Mouse (Mus musculus) MEL (cell line): ENCODE data around the gene Stom. TPM values are rescaled to one million over a fixed set of nuclear protein-coding genes. Genes with fewer than 3 reads are reported as not detected.

ENCODE experiments used
- DNase-seq: peaks from one replicate; pipeline ENCODE4 v3.0.0; 2011; ENCODE audit warnings: low read depth, low spot score
- H3K27ac ChIP-seq: 2 replicates; pipeline ENCODE4 v1.5.1; 2012; ENCODE audit warnings: low read depth, mild to moderate bottlenecking, control low read depth, low read length, moderate library complexity; ENCODE audit not compliant: control insufficient read depth
- H3K27me3 ChIP-seq, 2 experiments: fragments of 150-350 bp in 1 of 2; sonication (generic) in 1 of 2; 2 replicates each; pipeline ENCODE4 v1.6.1; 2012; ENCODE audit warnings: low read length in 2 of 2, mild to moderate bottlenecking in 2 of 2, improper control_type of control experiment in 1 of 2, moderate library complexity in 1 of 2; ENCODE audit not compliant: insufficient read depth in 2 of 2, control insufficient read depth in 1 of 2
- H3K36me3 ChIP-seq, 2 experiments: 2 replicates each; pipeline ENCODE4 v1.6.1; 2012 to 2014; ENCODE audit warnings: low read length in 2 of 2, improper control_type of control experiment in 1 of 2, inconsistent platforms in 1 of 2, mild to moderate bottlenecking in 1 of 2; ENCODE audit not compliant: insufficient read depth in 2 of 2, control insufficient read depth in 1 of 2
- H3K4me1 ChIP-seq, 2 experiments: fragments of 150-350 bp in 1 of 2; sonication (generic) in 1 of 2; 2 replicates each; pipeline ENCODE4 v1.6.1; 2012; ENCODE audit warnings: low read length in 2 of 2, improper control_type of control experiment in 1 of 2, mild to moderate bottlenecking in 1 of 2; ENCODE audit not compliant: insufficient read depth in 2 of 2, control insufficient read depth in 1 of 2
- H3K4me3 ChIP-seq, 2 experiments: fragments of 150-350 bp in 1 of 2; sonication (generic) in 1 of 2; 2 replicates each; pipeline ENCODE4 v1.5.1; 2012; ENCODE audit warnings: low read depth in 2 of 2, low read length in 2 of 2, mild to moderate bottlenecking in 2 of 2, moderate library complexity in 2 of 2, control low read depth in 1 of 2, improper control_type of control experiment in 1 of 2; ENCODE audit not compliant: control insufficient read depth in 1 of 2, insufficient read depth in 1 of 2
- H3K79me2 ChIP-seq: 2 replicates; pipeline ENCODE4 v1.6.1; 2012; ENCODE audit warnings: mild to moderate bottlenecking, low read length, moderate library complexity; ENCODE audit not compliant: control insufficient read depth, poor library complexity, insufficient read depth
- H3K9ac ChIP-seq: 2 replicates; pipeline ENCODE4 v1.6.1; 2012; ENCODE audit warnings: low read depth, mild to moderate bottlenecking, control low read depth, low read length, moderate library complexity; ENCODE audit not compliant: control insufficient read depth, poor library complexity, severe bottlenecking
- H3K9me3 ChIP-seq: fragments of 150-350 bp; sonication (generic); replicated peaks from 2 replicates; pipeline ENCODE4 v1.6.1; 2012; ENCODE audit warnings: mild to moderate bottlenecking, low read length, improper control_type of control experiment, moderate library complexity; ENCODE audit not compliant: insufficient read depth
- CHD2 ChIP-seq: IDR thresholded peaks from 2 replicates; pipeline ENCODE4 v1.6.1; 2011; ENCODE audit warnings: low read length, improper control_type of control experiment
- ETS1 ChIP-seq: IDR thresholded peaks from 2 replicates; pipeline ENCODE4 v1.6.1; 2012; ENCODE audit warnings: low read depth, mild to moderate bottlenecking, inconsistent platforms, low read length, improper control_type of control experiment, moderate library complexity
- GATA1 ChIP-seq: IDR thresholded peaks from 2 replicates; pipeline ENCODE4 v1.6.1; 2011; ENCODE audit warnings: low read depth, low read length, improper control_type of control experiment
- KAT2A ChIP-seq: conservative IDR thresholded peaks from 2 replicates; pipeline ENCODE4 v1.6.1; 2012; ENCODE audit warnings: low read depth, low read length, improper control_type of control experiment, inconsistent platforms
- MYB ChIP-seq: IDR thresholded peaks from 2 replicates; pipeline ENCODE4 v1.6.1; 2011; ENCODE audit warnings: mild to moderate bottlenecking, low read depth, low read length, improper control_type of control experiment
- POLR2A ChIP-seq, 2 experiments: IDR thresholded peaks; 2 replicates each; pipeline ENCODE4 v1.6.1; 2011 to 2012; ENCODE audit warnings: low read length in 2 of 2, mild to moderate bottlenecking in 2 of 2, control low read depth in 1 of 2, improper control_type of control experiment in 1 of 2, low read depth in 1 of 2, moderate library complexity in 1 of 2; ENCODE audit not compliant: control insufficient read depth in 1 of 2, insufficient read depth in 1 of 2, poor library complexity in 1 of 2
- POLR2AphosphoS2 ChIP-seq: IDR thresholded peaks from 2 replicates; pipeline ENCODE4 v1.6.1; 2011; ENCODE audit warnings: low read length, improper control_type of control experiment
- RCOR1 ChIP-seq: IDR thresholded peaks from 2 replicates; pipeline ENCODE4 v1.6.1; 2012; ENCODE audit warnings: low read depth, mild to moderate bottlenecking, inconsistent platforms, low read length, improper control_type of control experiment
- SIN3A ChIP-seq: IDR thresholded peaks from 2 replicates; pipeline ENCODE4 v1.6.1; 2012; ENCODE audit warnings: low read length, improper control_type of control experiment, inconsistent platforms
- USF1 ChIP-seq: IDR thresholded peaks from 2 replicates; pipeline ENCODE4 v1.6.1; 2014; ENCODE audit warnings: low read depth, mild to moderate bottlenecking, inconsistent platforms, low read length, improper control_type of control experiment, moderate library complexity
- USF2 ChIP-seq, 2 experiments: IDR thresholded peaks; 2 replicates each; pipeline ENCODE4 v1.6.1; 2011 to 2012; ENCODE audit warnings: improper control_type of control experiment in 2 of 2, low read length in 2 of 2, borderline replicate concordance in 1 of 2, inconsistent platforms in 1 of 2, low read depth in 1 of 2, mild to moderate bottlenecking in 1 of 2; ENCODE audit not compliant: insufficient read depth in 1 of 2
- ZKSCAN1 ChIP-seq: IDR thresholded peaks from 2 replicates; pipeline ENCODE4 v1.6.1; 2012; ENCODE audit warnings: low read depth, mild to moderate bottlenecking, inconsistent platforms, low read length, improper control_type of control experiment, moderate library complexity
- ZMIZ1 ChIP-seq: IDR thresholded peaks from 2 replicates; pipeline ENCODE4 v1.6.1; 2012; ENCODE audit warnings: low read depth, mild to moderate bottlenecking, inconsistent platforms, low read length, improper control_type of control experiment, moderate library complexity
- ZNF384 ChIP-seq: IDR thresholded peaks from 2 replicates; pipeline ENCODE4 v1.6.1; 2012; ENCODE audit warnings: low read depth, mild to moderate bottlenecking, inconsistent platforms, low read length, improper control_type of control experiment
- polyA plus RNA-seq, 2 experiments: library from polyadenylated mRNA; stranded (reverse) in 1 of 2; unstranded in 1 of 2; fragments of >175 nt in 1 of 2; fragments of >200 nt in 1 of 2; gene quantifications; 2 replicates each; pipeline versions ENCODE4 v1.2.1 to v1.2.4; 2012; ENCODE audit warnings: low replicate concordance in 2 of 2, low read depth in 1 of 2; ENCODE audit not compliant: insufficient read length in 2 of 2, insufficient read depth in 1 of 2, missing spikeins in 1 of 2
- total RNA-seq: library from RNA; depleted of rRNA; stranded (reverse); fragments of 300-350 nt; gene quantifications from 2 replicates; pipeline ENCODE4 v1.2.3, GENCODE M21; 2012

Stom gene
- total and polyA plus RNA-seq, 3 experiments: 28.0 to 49.4 TPM; not detected in 1

- Histone ChIP-seq H3K27me3 (no peaks in the 10 kb centered on the region), H3K36me3 (peaks cover 0 to 8% of the 10 kb centered on the region in 2 experiments; a peak in 2 of 4 replicates)
Measured at GRCm38 (mm10) chr2:35269136-35269535, 67.6 kb downstream of the Stom start.

DNA sequence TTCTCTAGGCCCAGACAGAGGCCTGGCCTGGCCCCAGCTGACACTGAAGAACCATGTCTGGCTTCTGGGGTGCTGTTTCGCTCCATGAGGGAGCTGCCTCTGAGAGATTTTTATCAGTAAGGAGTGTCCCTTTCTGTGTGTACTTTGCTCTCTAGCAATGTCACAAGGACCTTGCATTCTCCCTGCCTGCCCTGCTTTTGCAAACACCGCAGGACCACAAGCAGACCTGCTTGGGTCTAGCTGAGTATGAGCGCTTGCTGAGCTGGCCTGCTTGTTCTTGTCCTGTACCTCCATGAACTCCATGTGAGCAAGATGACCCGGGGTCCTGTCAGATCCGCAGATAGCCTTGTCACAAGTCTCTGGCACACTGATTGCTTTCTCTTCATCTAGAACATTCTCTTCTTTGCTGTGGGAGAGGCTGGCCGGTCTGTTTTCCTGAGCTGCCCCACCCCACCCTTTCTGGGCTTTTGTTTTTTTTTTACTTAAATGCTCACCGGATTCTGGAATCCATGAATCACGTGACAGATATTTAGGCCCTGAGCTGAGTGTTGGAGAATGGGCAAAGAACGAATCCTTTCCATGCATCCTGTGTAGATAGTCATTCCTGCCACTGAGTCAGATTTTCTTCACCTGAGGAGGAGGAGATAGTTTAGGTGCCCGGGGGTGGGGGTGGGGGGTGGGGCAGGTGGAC, 68.8 kb downstream of the Stom start:
- TF ChIP-seq ZNF384: no peak
- TF ChIP-seq MYB: no peak
- no peak for TF ChIP-seq GATA1
- TF ChIP-seq CHD2: no peak
- TF ChIP-seq ZMIZ1: no peak
- no peaks in the 10 kb centered on the region for H3K9me3 ChIP-seq
- H3K79me2 ChIP-seq: no peaks in the 10 kb centered on the region
- no peak overlapping the region for H3K9ac ChIP-seq
- H3K27me3 ChIP-seq: no peaks in the 10 kb centered on the region
- no peak overlapping the region for H3K27ac ChIP-seq
- DNase-seq: no peak
- peaks cover 0 to 16% of the 10 kb centered on the region in 2 experiments; a peak in 2 of 4 replicates for H3K36me3 ChIP-seq
- H3K4me3 ChIP-seq: no peak overlapping the region
- H3K4me1 ChIP-seq: peaks cover 12 to 19% of the 10 kb centered on the region in 2 experiments

More at GRCm38 (mm10) chr2:35269136-35269535, 67.6 kb downstream of the Stom start:
- Histone ChIP-seq H3K9me3 (no peaks in the 10 kb centered on the region), H3K4me3 (no peak overlapping the region), H3K79me2 (no peaks in the 10 kb centered on the region), H3K4me1 (peaks cover 3 to 10% of the 10 kb centered on the region in 2 experiments), H3K9ac (no peak overlapping the region)
- no peak for DNase-seq
- TF ChIP-seq ZKSCAN1: no peak
- no peak for TF ChIP-seq USF1
- no peak for TF ChIP-seq SIN3A
- TF ChIP-seq KAT2A: no peak
- no peak for TF ChIP-seq RCOR1
- no peak for TF ChIP-seq MYB
- no peak for TF ChIP-seq ETS1
- no peak for TF ChIP-seq POLR2AphosphoS2
- TF ChIP-seq, all 39 proteins: peak for 0
- no peak overlapping the region for H3K27ac ChIP-seq

- Histone ChIP-seq H3K36me3 (peaks cover 0 to 16% of the 10 kb centered on the region in 2 experiments; a peak in 2 of 4 replicates), H3K27me3 (no peaks in the 10 kb centered on the region), H3K4me1 (peaks cover 12 to 19% of the 10 kb centered on the region in 2 experiments)
Measured at GRCm38 (mm10) chr2:35267156-35267875, 69.5 kb downstream of the Stom start.

More at GRCm38 (mm10) chr2:35267156-35267875, 69.5 kb downstream of the Stom start:
- Histone ChIP-seq H3K79me2 (no peaks in the 10 kb centered on the region), H3K4me3 (no peak overlapping the region)
- TF ChIP-seq ZKSCAN1 (no peak), GATA1 (no peak), USF2 (IDR thresholded peaks at IDR 0.05; ENCODE audit: borderline replicate concordance in 1 of 2, insufficient read depth in 1 of 2, low read depth in 1 of 2, low read length in 2 of 2) (no peak), POLR2A (IDR thresholded peaks at IDR 0.05; ENCODE audit: control insufficient read depth in 1 of 2, insufficient read depth in 1 of 2, low read depth in 1 of 2, low read length in 2 of 2, poor library complexity in 1 of 2) (no peak)
- TF ChIP-seq, all 39 proteins: peak for 0
- H3K9me3 ChIP-seq: no peaks in the 10 kb centered on the region
- no peak overlapping the region for H3K27ac ChIP-seq
- DNase-seq: no peak
- no peak overlapping the region for H3K9ac ChIP-seq
